Mouse (Mus musculus) heart, adult 2 months (tissue): ENCODE measurements at regions not wholly inside any gene's neighbourhood (a gene's known extent, or its start where the extent isn't known, plus 50 kb on each side); places are given as distances from the start of the nearest gene placed in this dataset.

Source experiments
- CTCF ChIP-seq: fragments of 200-600 bp; IDR thresholded peaks from 2 replicates; pipeline ENCODE4 v1.8.1; 2022; ENCODE audit warnings: antibody characterized with exemption, mild to moderate bottlenecking, moderate library complexity
- POLR2A ChIP-seq: fragments of 200-500 bp; IDR thresholded peaks from 2 replicates; pipeline ENCODE4 v1.6.1; 2011; ENCODE audit warnings: mild to moderate bottlenecking, low read depth, low read length, control low read depth; ENCODE audit not compliant: insufficient read depth

DNA sequence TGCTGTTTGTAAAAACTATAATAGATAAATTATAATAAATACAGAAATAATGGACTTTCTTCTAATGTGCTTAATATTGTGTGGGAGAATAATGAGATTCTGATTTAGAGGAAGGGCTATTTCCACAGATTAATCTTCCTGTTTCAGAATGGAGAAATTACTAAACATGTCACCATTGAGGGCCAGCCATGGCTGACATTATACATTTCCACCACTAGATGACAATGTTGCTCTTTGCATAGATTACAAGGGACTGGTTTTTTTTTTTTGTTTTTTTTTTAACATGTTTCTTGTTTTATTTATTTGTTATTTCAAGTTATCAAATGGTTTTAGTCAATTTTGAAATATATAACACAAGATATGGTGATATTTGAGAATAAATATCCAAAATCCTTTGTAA is 435.6 kb upstream of the Klhl1 start:
- no peak for TF ChIP-seq POLR2A
- TF ChIP-seq CTCF, result peak; percentile 87
